Mouse (Mus musculus): ENCODE data around the gene Ctsh. TPM values are rescaled to one million over a fixed set of nuclear protein-coding genes. Genes with fewer than 3 reads are reported as not detected.
A peak's percentile ranks its signal among the peaks of the same experiment; 100 is the strongest.

Gene Ctsh
- polyA plus RNA-seq, 1 experiment from 2014 or later = 22.7 TPM

DNA sequence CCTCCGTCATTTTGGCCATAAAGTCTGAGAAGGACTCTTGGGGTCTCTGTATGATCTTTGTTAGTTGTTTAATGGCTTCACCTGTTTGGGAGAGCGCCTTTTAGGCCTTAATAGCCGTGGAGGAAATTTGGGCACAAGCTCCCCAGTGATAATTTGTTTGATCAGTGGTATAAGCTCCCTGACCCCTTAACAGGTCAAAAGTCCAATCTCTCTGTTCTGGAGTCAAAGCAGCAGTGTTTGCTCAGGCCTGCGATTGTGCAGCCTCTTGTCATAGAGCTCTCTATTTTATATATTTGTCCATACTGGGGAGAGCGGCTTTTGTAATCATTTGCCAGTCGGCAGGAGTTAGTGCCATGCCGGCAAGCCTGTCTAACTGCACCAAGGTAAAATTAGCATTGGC lies 8.8 kb upstream of the Ctsh start:
- H3K27me3 ChIP-seq (replicated peaks; ENCODE audit: control insufficient read depth, insufficient read depth, low read length) = no peaks in the 10 kb centered on the region
- no peak overlapping the region for H3K4me3 ChIP-seq (ENCODE audit: low read depth, low read length)
- H3K27ac ChIP-seq (ENCODE audit: low read depth, low read length) = no peak overlapping the region
- no peaks in the 10 kb centered on the region for H3K9me3 ChIP-seq (ENCODE audit: control insufficient read depth, low read length)
- ATAC-seq (replicated peaks; ENCODE audit: low FRiP score) (no peak), DNase-seq (ENCODE audit: low spot score) (no peak)
- WGBS = 84% methylated on average over 7 of the region's 7 CpGs
- no peaks in the 10 kb centered on the region for H3K4me1 ChIP-seq (replicated peaks; ENCODE audit: control insufficient read depth, insufficient read depth, low read length)
- no peak overlapping the region for H3K9ac ChIP-seq (ENCODE audit: low read depth, low read length)
- H3K4me2 ChIP-seq = no peak overlapping the region
- H3K36me3 ChIP-seq (ENCODE audit: control insufficient read depth, insufficient read depth, low read length) = no peaks in the 10 kb centered on the region

DNA sequence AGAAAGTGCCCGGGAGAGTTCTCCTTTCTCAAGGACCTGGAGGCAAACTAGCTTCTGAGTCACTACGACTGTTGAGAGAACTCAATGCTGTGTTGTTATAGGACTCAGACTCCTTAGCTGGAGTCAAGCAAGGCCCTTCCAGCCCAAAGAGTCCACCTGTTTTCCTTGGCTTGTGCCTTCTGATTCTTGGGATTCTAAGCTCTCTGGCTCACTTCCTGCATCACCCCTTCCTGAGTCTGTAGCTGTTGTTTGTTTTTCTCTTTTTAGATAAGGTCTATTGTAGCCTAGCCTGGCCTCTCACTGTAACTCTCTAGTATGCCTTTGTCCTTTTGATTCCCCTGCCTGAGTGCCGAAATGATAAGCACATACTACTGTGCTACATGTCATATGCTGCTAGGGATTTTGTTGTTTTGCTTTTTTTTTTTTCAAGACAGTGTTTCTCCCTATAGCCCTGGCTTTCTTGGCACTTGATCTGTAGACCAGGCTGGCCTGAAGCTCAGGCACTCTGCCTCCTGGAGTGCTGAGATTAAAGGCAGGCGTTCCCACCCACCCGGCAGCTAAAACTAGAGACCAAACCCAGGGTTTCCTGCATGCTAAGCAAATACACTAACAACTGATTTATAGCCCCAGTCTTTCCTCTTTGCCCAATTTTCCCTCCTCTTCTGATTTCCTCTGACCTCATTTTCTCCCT lies 5.9 kb upstream of the Ctsh start:
- no peak for ATAC-seq (replicated peaks; ENCODE audit: low FRiP score)
- Histone ChIP-seq H3K9me3 (ENCODE audit: control insufficient read depth, low read length) (no peaks in the 10 kb centered on the region), H3K36me3 (ENCODE audit: control insufficient read depth, insufficient read depth, low read length) (no peaks in the 10 kb centered on the region), H3K4me2 (no peak overlapping the region), H3K27ac (ENCODE audit: low read depth, low read length) (no peak overlapping the region), H3K27me3 (replicated peaks; ENCODE audit: control insufficient read depth, insufficient read depth, low read length) (no peaks in the 10 kb centered on the region), H3K4me1 (replicated peaks; ENCODE audit: control insufficient read depth, insufficient read depth, low read length) (no peaks in the 10 kb centered on the region), H3K9ac (ENCODE audit: low read depth, low read length) (no peak overlapping the region), H3K4me3 (ENCODE audit: low read depth, low read length) (no peak overlapping the region)
- no peak for DNase-seq (ENCODE audit: low spot score)
- 52% methylated on average over 5 of the region's 5 CpGs for WGBS

DNA sequence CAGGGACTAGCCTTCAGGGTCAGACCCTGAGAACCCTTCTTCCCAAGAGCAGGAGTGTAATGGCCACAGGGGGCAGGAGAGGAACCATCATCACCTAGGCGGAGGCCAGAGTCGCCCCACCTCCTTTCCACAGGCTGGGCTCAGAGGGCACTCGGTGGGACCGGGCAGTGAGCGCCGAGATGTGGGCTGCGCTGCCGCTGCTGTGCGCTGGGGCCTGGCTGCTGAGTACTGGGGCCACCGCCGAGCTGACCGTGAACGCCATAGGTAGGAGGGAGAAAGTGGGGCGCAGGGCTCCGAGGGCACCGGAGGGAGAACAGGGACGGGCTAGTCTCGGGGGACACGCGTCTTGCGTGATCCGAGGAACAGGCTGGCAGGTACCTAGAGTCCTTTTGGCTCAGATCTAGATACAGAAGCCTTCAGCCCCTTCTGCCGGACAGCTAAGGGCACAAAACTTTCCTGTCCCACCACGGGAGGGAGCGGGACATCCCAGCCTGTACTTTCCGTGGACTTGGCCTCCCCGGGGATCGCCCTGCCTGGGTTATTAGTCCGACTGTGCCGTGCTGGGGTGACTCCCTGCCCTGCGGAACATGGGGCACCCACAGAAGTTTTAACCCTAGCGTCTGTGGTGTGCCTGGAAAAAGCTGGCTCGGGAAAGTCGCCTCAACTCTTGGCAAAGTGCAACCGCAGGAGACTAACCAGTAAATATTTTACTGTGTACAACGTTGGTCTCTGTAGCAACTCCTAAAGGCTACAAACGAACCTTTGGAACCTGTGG lies 606 bp downstream of the Ctsh start:
- WGBS = 2% methylated on average over 37 of the region's 37 CpGs
- DNase-seq (ENCODE audit: low spot score) = peak; percentile 57
- H3K4me2 ChIP-seq = peak overlapping the region; percentile 75
- H3K27me3 ChIP-seq (replicated peaks; ENCODE audit: control insufficient read depth, insufficient read depth, low read length) = peaks cover 6% of the 10 kb centered on the region; the same call in 1 of the 2 replicates
- no peaks in the 10 kb centered on the region for H3K9me3 ChIP-seq (ENCODE audit: control insufficient read depth, low read length)
- H3K4me3 ChIP-seq (ENCODE audit: low read depth, low read length) = peak overlapping the region; percentile 45
- H3K27ac ChIP-seq (ENCODE audit: low read depth, low read length) = no peak overlapping the region; the same call in 1 of the 2 replicates
- ATAC-seq (replicated peaks; ENCODE audit: low FRiP score) = peak; percentile 79
- H3K36me3 ChIP-seq (ENCODE audit: control insufficient read depth, insufficient read depth, low read length) = no peaks in the 10 kb centered on the region
- H3K9ac ChIP-seq (ENCODE audit: low read depth, low read length) = peak overlapping the region; percentile 26; the same call in 1 of the 2 replicates
- H3K4me1 ChIP-seq (replicated peaks; ENCODE audit: control insufficient read depth, insufficient read depth, low read length) = no peaks in the 10 kb centered on the region

DNA sequence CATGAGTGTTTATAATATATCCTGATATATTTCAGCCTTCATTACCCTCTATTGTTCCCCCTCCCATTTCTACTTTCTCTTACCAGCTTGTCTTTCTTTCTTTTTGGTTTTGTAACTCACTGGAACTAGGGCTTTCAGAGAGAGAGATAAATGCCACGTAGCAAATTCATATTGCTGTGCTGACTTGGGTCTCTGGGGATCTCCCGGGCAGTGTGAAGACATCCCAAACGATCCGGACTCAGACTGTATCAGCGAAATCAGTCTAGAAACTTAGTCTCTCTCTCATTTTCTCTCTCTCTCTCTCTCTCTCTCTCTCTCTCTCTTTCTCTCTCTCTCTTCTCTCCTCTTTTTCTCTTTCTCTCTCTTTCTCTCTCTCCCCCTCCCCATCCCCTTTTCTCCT lies 1.5 kb downstream of the Ctsh start:
- Histone ChIP-seq H3K4me2 (peak overlapping the region; percentile 75; the same call in 1 of the 2 replicates), H3K9ac (ENCODE audit: low read depth, low read length) (no peak overlapping the region)

DNA sequence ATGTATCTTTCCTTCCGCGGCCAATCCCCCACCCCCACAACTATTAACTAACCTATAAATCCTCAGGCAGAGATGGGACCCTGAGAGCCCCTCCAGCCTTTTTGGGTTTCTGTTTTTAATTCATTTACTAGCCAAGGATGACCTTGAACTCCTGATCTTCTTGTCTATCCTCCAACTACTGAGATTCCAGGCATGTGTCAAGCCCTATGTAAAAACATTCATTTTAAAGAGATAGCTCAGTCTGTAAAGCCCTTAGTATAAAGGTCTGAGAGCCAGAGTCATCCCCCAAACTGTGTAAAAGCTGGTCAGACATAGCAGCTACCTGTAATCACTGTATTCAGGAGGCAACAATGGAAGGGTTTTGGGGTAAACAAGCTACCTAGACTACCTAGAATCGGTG lies 2.0 kb downstream of the Ctsh start:
- Histone ChIP-seq H3K27me3 (replicated peaks; ENCODE audit: control insufficient read depth, insufficient read depth, low read length) (peaks cover 6% of the 10 kb centered on the region; the same call in 1 of the 2 replicates), H3K9ac (ENCODE audit: low read depth, low read length) (no peak overlapping the region), H3K36me3 (ENCODE audit: control insufficient read depth, insufficient read depth, low read length) (no peaks in the 10 kb centered on the region), H3K4me3 (ENCODE audit: low read depth, low read length) (no peak overlapping the region), H3K9me3 (ENCODE audit: control insufficient read depth, low read length) (no peaks in the 10 kb centered on the region), H3K27ac (ENCODE audit: low read depth, low read length) (no peak overlapping the region), H3K4me2 (no peak overlapping the region), H3K4me1 (replicated peaks; ENCODE audit: control insufficient read depth, insufficient read depth, low read length) (no peaks in the 10 kb centered on the region)
- no peak for DNase-seq (ENCODE audit: low spot score)
- no peak for ATAC-seq (replicated peaks; ENCODE audit: low FRiP score)
- 65% methylated on average over 3 of the region's 3 CpGs for WGBS

More for the DNA sequence above, 1.5 kb downstream of the Ctsh start:
- no peak overlapping the region for H3K4me3 ChIP-seq (ENCODE audit: low read depth, low read length)
- H3K9me3 ChIP-seq (ENCODE audit: control insufficient read depth, low read length) = no peaks in the 10 kb centered on the region
- WGBS = 57% methylated on average over 5 of the region's 5 CpGs
- ATAC-seq (replicated peaks; ENCODE audit: low FRiP score) (no peak), DNase-seq (ENCODE audit: low spot score) (no peak)
- no peak overlapping the region for H3K27ac ChIP-seq (ENCODE audit: low read depth, low read length)
- H3K4me1 ChIP-seq (replicated peaks; ENCODE audit: control insufficient read depth, insufficient read depth, low read length) = no peaks in the 10 kb centered on the region
- no peaks in the 10 kb centered on the region for H3K36me3 ChIP-seq (ENCODE audit: control insufficient read depth, insufficient read depth, low read length)
- H3K27me3 ChIP-seq (replicated peaks; ENCODE audit: control insufficient read depth, insufficient read depth, low read length) = peaks cover 6% of the 10 kb centered on the region; the same call in 1 of the 2 replicates

DNA sequence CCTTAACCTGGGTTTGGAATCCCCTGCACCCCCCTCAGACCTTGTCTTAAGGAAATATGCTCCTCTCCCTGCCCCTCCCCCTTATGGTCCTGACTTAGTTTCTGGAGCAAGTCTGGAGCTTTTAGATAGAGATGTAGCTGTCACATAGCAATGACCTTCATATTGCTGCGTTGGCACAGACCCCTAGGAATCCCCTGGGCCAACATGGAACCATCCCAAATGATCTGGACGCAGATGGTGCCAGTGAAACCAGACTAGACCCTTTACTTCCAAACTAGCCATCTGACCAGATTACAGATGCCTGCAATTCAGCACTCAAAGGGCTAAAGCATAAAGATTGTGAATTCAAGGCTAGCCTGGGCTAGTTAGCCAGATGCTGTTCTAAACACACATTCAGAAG lies 2.8 kb downstream of the Ctsh start:
- ATAC-seq (replicated peaks; ENCODE audit: low FRiP score) (no peak), DNase-seq (ENCODE audit: low spot score) (no peak)
- H3K27me3 ChIP-seq (replicated peaks; ENCODE audit: control insufficient read depth, insufficient read depth, low read length) = peaks cover 6% of the 10 kb centered on the region; the same call in 1 of the 2 replicates
- no peaks in the 10 kb centered on the region for H3K9me3 ChIP-seq (ENCODE audit: control insufficient read depth, low read length)
- H3K9ac ChIP-seq (ENCODE audit: low read depth, low read length) = no peak overlapping the region
- H3K36me3 ChIP-seq (ENCODE audit: control insufficient read depth, insufficient read depth, low read length) = no peaks in the 10 kb centered on the region
- no peak overlapping the region for H3K27ac ChIP-seq (ENCODE audit: low read depth, low read length)
- no peak overlapping the region for H3K4me3 ChIP-seq (ENCODE audit: low read depth, low read length)
- no peak overlapping the region for H3K4me2 ChIP-seq
- H3K4me1 ChIP-seq (replicated peaks; ENCODE audit: control insufficient read depth, insufficient read depth, low read length) = no peaks in the 10 kb centered on the region
- WGBS = 67% methylated on average over 2 of the region's 2 CpGs

DNA sequence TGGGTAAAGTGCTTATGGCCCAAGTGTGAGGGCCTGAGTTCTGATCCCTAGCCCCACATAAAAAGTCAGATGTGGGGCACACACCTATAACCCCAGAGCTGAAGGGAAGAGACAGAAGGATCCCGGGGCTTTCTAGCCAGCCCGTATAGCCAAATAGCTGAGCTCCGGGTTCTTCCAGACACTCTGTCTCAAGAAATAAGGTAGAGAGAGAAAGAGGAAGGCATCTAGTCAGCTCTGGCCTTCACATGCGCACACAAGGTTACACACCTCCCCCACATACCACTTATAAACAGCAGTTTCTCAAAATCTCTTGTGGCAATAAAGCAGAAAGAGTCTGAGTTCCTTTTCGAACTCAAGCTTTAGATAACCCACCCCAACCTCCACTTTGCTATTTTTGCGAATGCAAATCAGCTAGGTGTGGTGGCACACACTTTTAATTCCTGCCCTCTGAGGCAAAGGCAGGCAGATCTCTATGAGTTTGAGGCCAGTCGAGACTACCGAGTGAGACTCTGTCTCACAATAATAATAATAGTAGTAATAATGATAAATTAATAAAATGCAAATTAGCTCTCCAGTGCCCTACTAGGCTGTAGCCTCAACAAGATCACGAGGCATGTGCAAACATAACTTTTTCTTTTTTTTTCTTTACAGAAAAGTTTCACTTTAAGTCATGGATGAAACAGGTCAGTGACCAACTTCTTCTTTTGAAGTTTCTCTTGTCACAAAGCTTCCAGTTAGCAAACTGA lies 6.0 kb downstream of the Ctsh start:
- DNase-seq (ENCODE audit: low spot score) = no peak
- no peak overlapping the region for H3K4me3 ChIP-seq (ENCODE audit: low read depth, low read length)
- WGBS = 75% methylated on average over 9 of the region's 9 CpGs

DNA sequence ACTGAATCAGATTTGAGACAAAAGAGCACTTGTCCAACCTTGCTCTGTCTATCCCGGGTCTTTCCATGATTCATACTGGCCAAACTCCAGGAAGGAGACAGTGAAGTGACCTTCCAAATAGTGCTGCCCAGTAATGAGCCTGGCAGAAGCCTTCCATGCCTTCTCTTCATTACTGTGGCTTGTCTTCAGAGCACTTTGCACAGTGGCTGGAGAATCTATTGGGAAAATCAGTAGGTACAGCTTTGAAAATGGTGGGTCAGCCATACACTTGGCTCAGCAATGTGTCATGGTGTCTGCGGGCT lies 6.6 kb downstream of the Ctsh start:
- DNase-seq (ENCODE audit: low spot score) (no peak), ATAC-seq (replicated peaks; ENCODE audit: low FRiP score) (no peak)
- Histone ChIP-seq H3K4me3 (ENCODE audit: low read depth, low read length) (no peak overlapping the region), H3K9me3 (ENCODE audit: control insufficient read depth, low read length) (no peaks in the 10 kb centered on the region), H3K36me3 (ENCODE audit: control insufficient read depth, insufficient read depth, low read length) (no peaks in the 10 kb centered on the region), H3K27me3 (replicated peaks; ENCODE audit: control insufficient read depth, insufficient read depth, low read length) (no peaks in the 10 kb centered on the region), H3K27ac (ENCODE audit: low read depth, low read length) (no peak overlapping the region), H3K4me2 (no peak overlapping the region), H3K4me1 (replicated peaks; ENCODE audit: control insufficient read depth, insufficient read depth, low read length) (no peaks in the 10 kb centered on the region), H3K9ac (ENCODE audit: low read depth, low read length) (no peak overlapping the region)
- WGBS = 87% methylated on average over 2 of the region's 2 CpGs

More for the DNA sequence above, 6.0 kb downstream of the Ctsh start:
- H3K9me3 ChIP-seq (ENCODE audit: control insufficient read depth, low read length) = no peaks in the 10 kb centered on the region
- ATAC-seq (replicated peaks; ENCODE audit: low FRiP score) = no peak
- H3K4me1 ChIP-seq (replicated peaks; ENCODE audit: control insufficient read depth, insufficient read depth, low read length) = no peaks in the 10 kb centered on the region
- H3K9ac ChIP-seq (ENCODE audit: low read depth, low read length) = no peak overlapping the region
- no peak overlapping the region for H3K4me2 ChIP-seq
- H3K27ac ChIP-seq (ENCODE audit: low read depth, low read length) = no peak overlapping the region
- H3K36me3 ChIP-seq (ENCODE audit: control insufficient read depth, insufficient read depth, low read length) = no peaks in the 10 kb centered on the region
- no peaks in the 10 kb centered on the region for H3K27me3 ChIP-seq (replicated peaks; ENCODE audit: control insufficient read depth, insufficient read depth, low read length)
